Mouse (Mus musculus) embryonic facial prominence, embryonic 11.5 days (tissue): ENCODE results near the gene Bcar1. TPM values are rescaled to one million over a fixed set of nuclear protein-coding genes. Genes with fewer than 3 reads are reported as not detected.

Experiments
- ATAC-seq: fragments of 200-750 bp; cut with Nextera tagmentation; replicated peaks from 2 replicates; pipeline ENCODE4 v1.8.0; 2017; ENCODE audit warnings: low read depth; ENCODE audit not compliant: insufficient number of reproducible peaks, low FRiP score, low TSS enrichment
- DNase-seq: peaks from one replicate; pipeline ENCODE4 v3.0.0-alpha.2; 2015; ENCODE audit warnings: low spot score
- H3K27ac ChIP-seq: fragments of 300-500 bp; sonication (generic); replicated peaks from 2 replicates; pipeline ENCODE4 v1.5.1; 2014; ENCODE audit warnings: mild to moderate bottlenecking, low read depth, low read length, control low read depth
- H3K27me3 ChIP-seq: fragments of 300-500 bp; sonication (generic); 2 replicates; pipeline ENCODE4 v1.6.1; 2014; ENCODE audit warnings: mild to moderate bottlenecking, low read length, moderate library complexity, mixed read lengths; ENCODE audit not compliant: control insufficient read depth, insufficient read depth
- H3K36me3 ChIP-seq: fragments of 300-500 bp; sonication (generic); replicated peaks from 2 replicates; pipeline ENCODE4 v1.6.1; 2014; ENCODE audit warnings: low read depth, mild to moderate bottlenecking, low read length, moderate library complexity, mixed read lengths; ENCODE audit not compliant: control insufficient read depth, insufficient read depth
- H3K4me1 ChIP-seq: fragments of 300-500 bp; sonication (generic); 2 replicates; pipeline ENCODE4 v1.6.1; 2014; ENCODE audit warnings: low read length, mixed read lengths; ENCODE audit not compliant: control insufficient read depth, insufficient read depth
- H3K4me2 ChIP-seq: fragments of 300-500 bp; sonication (generic); 2 replicates; pipeline ENCODE4 v1.6.1; 2014; ENCODE audit warnings: low read depth, mild to moderate bottlenecking, control low read depth, low read length, moderate library complexity
- H3K4me3 ChIP-seq: fragments of 300-500 bp; sonication (generic); 2 replicates; pipeline ENCODE4 v1.5.1; 2014; ENCODE audit warnings: low read depth, low read length, control low read depth
- H3K9ac ChIP-seq: fragments of 300-500 bp; sonication (generic); replicated peaks from 2 replicates; pipeline ENCODE4 v1.6.1; 2014; ENCODE audit warnings: mild to moderate bottlenecking, control low read depth, low read length
- H3K9me3 ChIP-seq: fragments of 300-500 bp; sonication (generic); replicated peaks from 2 replicates; pipeline ENCODE4 v1.6.1; 2016; ENCODE audit warnings: mild to moderate bottlenecking, low read length, inconsistent platforms, mixed read lengths; ENCODE audit not compliant: control insufficient read depth
- WGBS: fragments of 180-500 bp; shearing (Covaris S2); extraction: QIAGEN DNeasy Blood & Tissue Kit; methylation state at CpG from one replicate; pipeline ENCODE4 v1.1.7; 2014; 5-methylcytosine and 5-hydroxymethylcytosine counted together
- polyA plus RNA-seq: library from polyadenylated mRNA; unstranded; fragments of >200 nt; fragmentation: Nextera tagmentation; extraction: Ambion mirVana; gene quantifications from 2 replicates; pipeline ENCODE4 v1.2.1, GENCODE M21; 2014

Bcar1 gene
- polyA plus RNA-seq, 1 experiment from 2014 or later: 30.9 TPM

- no peak overlapping the region for H3K4me2 ChIP-seq
- WGBS: 79% methylated on average over 4 of the region's 4 CpGs
Observed at GRCm38 (mm10) chr8:111765616-111766015, 22.0 kb upstream of the Bcar1 start.

GRCm38 (mm10) chr8:111765096-111765495 is 21.5 kb upstream of the Bcar1 start:
- WGBS: 91% methylated on average over 9 of the region's 9 CpGs

More at GRCm38 (mm10) chr8:111765616-111766015, 22.0 kb upstream of the Bcar1 start:
- ATAC-seq (no peak), DNase-seq (no peak)
- peaks cover 2% of the 10 kb centered on the region; the same call in 1 of the 2 replicates for H3K36me3 ChIP-seq
- no peak overlapping the region for H3K9ac ChIP-seq
- H3K27me3 ChIP-seq: no peaks in the 10 kb centered on the region
- no peak overlapping the region for H3K27ac ChIP-seq
- H3K4me1 ChIP-seq: no peaks in the 10 kb centered on the region; the same call in 1 of the 2 replicates
- no peaks in the 10 kb centered on the region for H3K9me3 ChIP-seq
- no peak overlapping the region for H3K4me3 ChIP-seq

GRCm38 (mm10) chr8:111760708-111761107 is 17.1 kb upstream of the Bcar1 start:
- Histone ChIP-seq H3K9ac (no peak overlapping the region), H3K4me2 (no peak overlapping the region), H3K9me3 (no peaks in the 10 kb centered on the region), H3K27me3 (no peaks in the 10 kb centered on the region), H3K27ac (no peak overlapping the region), H3K36me3 (peaks cover 2% of the 10 kb centered on the region; the same call in 1 of the 2 replicates), H3K4me3 (no peak overlapping the region), H3K4me1 (no peaks in the 10 kb centered on the region)
- 87% methylated on average over 13 of the region's 13 CpGs for WGBS
- DNase-seq (no peak), ATAC-seq (no peak)

More at GRCm38 (mm10) chr8:111765096-111765495, 21.5 kb upstream of the Bcar1 start:
- Histone ChIP-seq H3K4me1 (no peaks in the 10 kb centered on the region; the same call in 1 of the 2 replicates), H3K9me3 (no peaks in the 10 kb centered on the region), H3K27ac (no peak overlapping the region), H3K4me3 (no peak overlapping the region), H3K36me3 (peaks cover 2% of the 10 kb centered on the region; the same call in 1 of the 2 replicates), H3K9ac (no peak overlapping the region), H3K4me2 (no peak overlapping the region), H3K27me3 (no peaks in the 10 kb centered on the region)
- ATAC-seq: no peak
- DNase-seq: no peak

GRCm38 (mm10) chr8:111758817-111759216 is 15.2 kb upstream of the Bcar1 start:
- 86% methylated on average over 5 of the region's 5 CpGs for WGBS
- ATAC-seq: no peak
- Histone ChIP-seq H3K27ac (no peak overlapping the region), H3K9me3 (no peaks in the 10 kb centered on the region), H3K9ac (no peak overlapping the region), H3K27me3 (no peaks in the 10 kb centered on the region), H3K36me3 (no peaks in the 10 kb centered on the region; the same call in 1 of the 2 replicates), H3K4me2 (no peak overlapping the region), H3K4me1 (no peaks in the 10 kb centered on the region), H3K4me3 (no peak overlapping the region)
- DNase-seq: no peak

- H3K9me3 ChIP-seq: no peaks in the 10 kb centered on the region
- DNase-seq (no peak), ATAC-seq (no peak)
- H3K9ac ChIP-seq: no peak overlapping the region
- H3K4me2 ChIP-seq: no peak overlapping the region
- no peaks in the 10 kb centered on the region for H3K4me1 ChIP-seq
- 92% methylated on average over 9 of the region's 9 CpGs for WGBS
- no peaks in the 10 kb centered on the region; the same call in 1 of the 2 replicates for H3K36me3 ChIP-seq
- H3K27ac ChIP-seq: no peak overlapping the region
- no peaks in the 10 kb centered on the region for H3K27me3 ChIP-seq
- no peak overlapping the region for H3K4me3 ChIP-seq
Observed at GRCm38 (mm10) chr8:111757599-111757998, 14.0 kb upstream of the Bcar1 start.

GRCm38 (mm10) chr8:111754736-111755135 is 11.1 kb upstream of the Bcar1 start:
- Histone ChIP-seq H3K4me2 (no peak overlapping the region), H3K9me3 (no peaks in the 10 kb centered on the region), H3K27me3 (no peaks in the 10 kb centered on the region), H3K4me3 (no peak overlapping the region), H3K27ac (no peak overlapping the region), H3K9ac (no peak overlapping the region), H3K4me1 (no peaks in the 10 kb centered on the region), H3K36me3 (no peaks in the 10 kb centered on the region; the same call in 1 of the 2 replicates)
- DNase-seq (no peak), ATAC-seq (no peak)
- 83% methylated on average over 6 of the region's 6 CpGs for WGBS

DNA sequence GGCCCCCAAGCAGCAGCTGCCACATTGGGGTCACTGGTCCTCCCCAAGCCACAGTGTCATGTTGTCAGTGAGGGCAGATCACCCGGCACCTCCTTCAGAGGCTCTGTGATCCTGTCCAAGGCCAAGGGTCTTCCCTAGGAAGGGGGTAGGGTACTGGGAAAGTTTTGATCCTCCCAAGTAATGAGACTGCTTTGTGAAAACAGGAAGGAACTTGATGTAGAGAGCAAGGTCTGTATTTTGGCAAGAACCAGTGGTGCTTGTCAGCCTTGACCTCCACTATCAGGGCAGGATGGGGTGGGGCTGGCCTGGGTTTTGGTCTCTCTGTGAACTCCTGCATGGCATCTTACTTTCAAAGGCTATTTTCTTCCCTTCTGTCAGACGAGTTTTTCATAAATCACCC is 10.5 kb upstream of the Bcar1 start:
- no peaks in the 10 kb centered on the region; the same call in 1 of the 2 replicates for H3K36me3 ChIP-seq
- H3K4me2 ChIP-seq: no peak overlapping the region
- no peak overlapping the region for H3K9ac ChIP-seq
- H3K27ac ChIP-seq: no peak overlapping the region
- 38% methylated on average over 2 of the region's 2 CpGs for WGBS
- H3K27me3 ChIP-seq: no peaks in the 10 kb centered on the region
- DNase-seq (no peak), ATAC-seq (no peak)
- no peaks in the 10 kb centered on the region for H3K9me3 ChIP-seq
- H3K4me1 ChIP-seq: no peaks in the 10 kb centered on the region
- no peak overlapping the region for H3K4me3 ChIP-seq

DNA sequence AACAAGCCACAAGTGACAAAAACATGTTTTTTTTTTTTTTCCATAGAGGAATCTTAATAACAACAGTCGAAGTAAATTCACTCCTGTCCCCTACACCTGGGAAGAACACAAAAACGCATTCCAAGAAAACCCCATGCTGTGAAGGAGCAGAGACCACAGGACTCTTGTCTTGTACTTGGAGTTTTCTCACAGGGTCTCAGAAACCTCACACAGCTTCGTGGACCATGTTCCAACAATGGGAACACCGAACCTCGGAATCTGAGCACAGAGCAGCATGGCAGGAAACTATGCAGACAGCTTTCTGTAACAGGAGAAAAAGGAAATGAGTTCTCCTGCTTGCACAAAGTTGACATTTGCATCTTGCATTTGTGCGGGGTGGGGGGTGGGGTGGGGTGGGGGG is 5.2 kb upstream of the Bcar1 start:
- DNase-seq: no peak
- no peak overlapping the region for H3K9ac ChIP-seq
- no peaks in the 10 kb centered on the region for H3K36me3 ChIP-seq
- H3K4me1 ChIP-seq: peaks cover 2% of the 10 kb centered on the region
- H3K4me3 ChIP-seq: no peak overlapping the region
- ATAC-seq: no peak
- no peaks in the 10 kb centered on the region for H3K9me3 ChIP-seq
- H3K4me2 ChIP-seq: no peak overlapping the region
- H3K27me3 ChIP-seq: no peaks in the 10 kb centered on the region
- 59% methylated on average over 6 of the region's 6 CpGs for WGBS
- no peak overlapping the region for H3K27ac ChIP-seq
